Mouse (Mus musculus) stomach, postnatal 0 days (tissue): ENCODE data around the gene E130308A19Rik.

Experiments used
- CTCF ChIP-seq: IDR thresholded peaks from 2 replicates; pipeline ENCODE4 v1.5.1; 2016; ENCODE audit warnings: antibody characterized with exemption, low read depth, mild to moderate bottlenecking, moderate library complexity
- EP300 ChIP-seq: optimal IDR thresholded peaks from 2 replicates; pipeline ENCODE3; 2016; ENCODE audit warnings: antibody characterized with exemption

GRCm38 (mm10) chr4:59628255-59628654 lies 2.2 kb downstream of the E130308A19Rik start:
- TF ChIP-seq EP300 (no peak), CTCF (no peak)
